Mouse (Mus musculus): ENCODE data around the gene Mrps15.

DNA sequence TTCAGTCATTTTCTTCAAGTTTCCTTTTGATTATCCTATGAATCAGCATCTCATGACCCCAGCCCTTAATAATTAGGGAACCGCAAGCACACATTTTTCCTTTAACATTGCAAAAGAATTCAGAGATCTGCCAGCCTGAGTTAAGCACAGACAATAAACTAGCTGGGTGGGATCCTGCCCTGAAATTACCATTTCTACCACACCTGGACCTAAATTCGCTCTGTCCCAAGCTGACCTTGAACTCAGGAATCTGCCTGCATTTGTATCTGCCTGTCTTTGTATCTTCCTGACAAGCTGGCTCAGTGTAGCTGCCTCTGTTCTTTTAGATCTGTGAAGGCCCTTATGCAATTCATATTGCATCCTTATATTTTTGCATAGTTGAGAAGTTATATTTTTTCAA is 48.9 kb upstream of the Mrps15 start:
- TF ChIP-seq CTCF (IDR thresholded peaks at IDR 0.05; ENCODE audit: borderline replicate concordance, insufficient read depth, low read length) (no peak), POLR2A (IDR thresholded peaks at IDR 0.05; ENCODE audit: low read depth, low read length) (no peak)
